Mouse (Mus musculus) cortical plate, adult 2 months (tissue): Measurements from ENCODE around the gene Cnksr3. TPM values are rescaled to one million over a fixed set of nuclear protein-coding genes. Genes with fewer than 3 reads are reported as not detected.

Experiments used
- H3K27ac ChIP-seq: fragments of 200-500 bp; 2 replicates; pipeline ENCODE4 v1.5.1; 2012; ENCODE audit warnings: low read length, control low read depth, inconsistent platforms; ENCODE audit not compliant: insufficient read depth
- H3K4me1 ChIP-seq: fragments of 200-500 bp; 2 replicates; pipeline ENCODE4 v1.6.1; 2011; ENCODE audit warnings: low read length; ENCODE audit not compliant: control insufficient read depth, insufficient read depth
- H3K4me3 ChIP-seq: fragments of 200-500 bp; 2 replicates; pipeline ENCODE4 v1.5.1; 2011; ENCODE audit warnings: mild to moderate bottlenecking, low read length, control low read depth; ENCODE audit not compliant: insufficient read depth
- CTCF ChIP-seq: fragments of 200-500 bp; IDR thresholded peaks from 2 replicates; pipeline ENCODE4 v1.5.1; 2011; ENCODE audit warnings: mild to moderate bottlenecking, control low read depth, low read length; ENCODE audit not compliant: insufficient read depth; ENCODE audit errors: extremely low read depth
- POLR2A ChIP-seq: fragments of 200-500 bp; IDR thresholded peaks from 2 replicates; pipeline ENCODE4 v1.6.1; 2011; ENCODE audit warnings: mild to moderate bottlenecking, low read length, control low read depth; ENCODE audit not compliant: insufficient read depth; ENCODE audit errors: extremely low read depth
- polyA plus RNA-seq: library from polyadenylated mRNA; depleted of rRNA; stranded (reverse); fragments of >200 nt; gene quantifications from 2 replicates; pipeline ENCODE4 v1.2.3, GENCODE M21; 2012; rRNA removed

Cnksr3 gene
- polyA plus RNA-seq, 1 experiment: 7.0 TPM

GRCm38 (mm10) chr10:7070100-7070835, 141.8 kb downstream of the Cnksr3 start:
- no peaks in the 10 kb centered on the region for H3K4me1 ChIP-seq
- no peak for TF ChIP-seq POLR2A
- no peak for TF ChIP-seq CTCF
- no peak overlapping the region for H3K4me3 ChIP-seq
- no peak overlapping the region for H3K27ac ChIP-seq

- Histone ChIP-seq H3K27ac (no peak overlapping the region), H3K4me1 (no peaks in the 10 kb centered on the region), H3K4me3 (no peak overlapping the region)
- no peak for TF ChIP-seq POLR2A
- TF ChIP-seq CTCF: no peak
Observed at GRCm38 (mm10) chr10:7069090-7069489, 142.9 kb downstream of the Cnksr3 start.

Other genes with a start within 250 kb of the Cnksr3 start
- 45.7 and 48.0 TPM in 2 replicates for gene Ipcef1, start 159.8 kb downstream of the Cnksr3 start, polyA plus RNA-seq